Mouse (Mus musculus) ES-Bruce4 (cell line): Measurements from ENCODE around the gene Itga8. TPM values are rescaled to one million over a fixed set of nuclear protein-coding genes. Genes with fewer than 3 reads are reported as not detected.

Experiments
- H3K27ac ChIP-seq: 2 replicates; pipeline ENCODE4 v1.5.1; 2012; ENCODE audit warnings: low read length, inconsistent platforms; ENCODE audit not compliant: insufficient read depth
- H3K27me3 ChIP-seq: 2 replicates; pipeline ENCODE4 v1.6.1; 2012; ENCODE audit warnings: mild to moderate bottlenecking, low read length, inconsistent platforms; ENCODE audit not compliant: control insufficient read depth, poor library complexity, insufficient read depth, severe bottlenecking
- H3K36me3 ChIP-seq: 2 replicates; pipeline ENCODE4 v1.6.1; 2012; ENCODE audit warnings: inconsistent platforms, mild to moderate bottlenecking, low read length, moderate library complexity; ENCODE audit not compliant: control insufficient read depth, poor library complexity, insufficient read depth, severe bottlenecking
- H3K4me1 ChIP-seq: one replicate; pipeline ENCODE4 v1.8.1; 2011; ENCODE audit warnings: low read length; ENCODE audit not compliant: control insufficient read depth, insufficient read depth
- H3K4me3 ChIP-seq: 2 replicates; pipeline ENCODE4 v1.5.1; 2011; ENCODE audit warnings: low read depth, mild to moderate bottlenecking, low read length
- H3K9ac ChIP-seq: 2 replicates; pipeline ENCODE4 v1.6.1; 2012; ENCODE audit warnings: low read depth, mild to moderate bottlenecking, inconsistent platforms; ENCODE audit not compliant: poor library complexity, severe bottlenecking
- H3K9me3 ChIP-seq: replicated peaks from 2 replicates; pipeline ENCODE4 v1.6.1; 2012; ENCODE audit warnings: mild to moderate bottlenecking, low read length, inconsistent platforms; ENCODE audit not compliant: control insufficient read depth, poor library complexity, insufficient read depth, severe bottlenecking
- CTCF ChIP-seq: IDR thresholded peaks from one replicate; pipeline ENCODE4 v1.8.1; 2011; ENCODE audit warnings: low read depth, low read length
- EP300 ChIP-seq: IDR thresholded peaks from 2 replicates; pipeline ENCODE4 v1.6.1; 2011; ENCODE audit warnings: low read depth, low read length; ENCODE audit not compliant: insufficient read depth
- POLR2A ChIP-seq: IDR thresholded peaks from one replicate; pipeline ENCODE4 v1.8.1; 2011; ENCODE audit warnings: low read length; ENCODE audit not compliant: insufficient read depth
- polyA plus RNA-seq: library from polyadenylated mRNA; stranded (reverse); fragments of >200 nt; gene quantifications from 2 replicates; pipeline ENCODE4 v1.2.4, GENCODE M21; 2011; ENCODE audit warnings: low read depth; ENCODE audit not compliant: missing spikeins, insufficient read depth, insufficient read length

Itga8 gene
- polyA plus RNA-seq, 1 experiment = 1.3 TPM

- Histone ChIP-seq H3K27ac (no peak overlapping the region), H3K9me3 (no peaks in the 10 kb centered on the region), H3K4me3 (no peak overlapping the region), H3K9ac (no peak overlapping the region), H3K36me3 (no peaks in the 10 kb centered on the region), H3K4me1 (no peaks in the 10 kb centered on the region), H3K27me3 (no peaks in the 10 kb centered on the region)
- TF ChIP-seq CTCF = no peak
- TF ChIP-seq POLR2A = no peak
- TF ChIP-seq EP300 = no peak
Observed at GRCm38 (mm10) chr2:12292023-12292820, 9.5 kb downstream of the Itga8 start.

DNA sequence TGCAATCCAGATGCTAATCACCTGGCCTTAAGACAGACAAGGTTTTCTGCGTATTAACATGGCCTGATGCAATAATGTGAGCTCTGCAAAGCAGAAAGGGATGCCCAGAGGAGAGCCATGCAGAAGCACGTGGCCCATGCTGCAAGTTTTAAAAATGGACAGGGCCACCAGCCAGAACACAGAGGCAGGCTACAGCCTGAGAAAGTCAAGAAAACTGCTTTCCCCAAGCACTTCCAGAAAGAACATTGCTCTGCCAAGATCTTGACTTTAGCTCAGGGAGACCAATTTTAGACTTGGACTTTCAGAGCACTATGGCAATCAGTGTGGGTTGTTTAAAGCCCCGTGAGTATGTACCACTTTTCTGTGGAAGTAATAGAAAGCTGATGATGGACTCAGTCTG, 11.5 kb downstream of the Itga8 start:
- H3K9ac ChIP-seq = no peak overlapping the region
- H3K4me1 ChIP-seq = no peaks in the 10 kb centered on the region
- no peaks in the 10 kb centered on the region for H3K9me3 ChIP-seq
- no peaks in the 10 kb centered on the region for H3K36me3 ChIP-seq
- H3K27ac ChIP-seq = no peak overlapping the region
- H3K27me3 ChIP-seq = no peaks in the 10 kb centered on the region
- TF ChIP-seq EP300 (no peak), CTCF (no peak), POLR2A (no peak)
- H3K4me3 ChIP-seq = no peak overlapping the region

DNA sequence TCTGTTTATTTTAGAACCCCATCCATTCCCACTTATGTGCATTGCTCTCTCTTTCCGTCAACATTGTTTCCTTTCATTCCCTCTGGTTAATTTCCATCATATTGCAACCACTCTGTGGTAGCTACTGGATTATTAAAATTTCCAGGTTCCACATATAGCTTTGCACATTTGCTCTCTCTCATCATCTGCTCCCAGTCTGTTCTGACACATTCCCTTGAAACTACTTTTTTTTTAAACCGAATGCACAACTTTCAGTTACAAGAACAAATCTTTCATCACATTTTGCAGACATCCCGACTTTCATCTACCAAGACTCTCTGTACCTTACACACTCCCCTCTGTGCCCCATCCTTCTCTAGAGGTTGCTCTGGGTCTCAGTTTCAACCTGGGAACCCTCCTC, 13.9 kb downstream of the Itga8 start:
- TF ChIP-seq CTCF (no peak), EP300 (no peak), POLR2A (no peak)
- Histone ChIP-seq H3K4me1 (no peaks in the 10 kb centered on the region), H3K27ac (no peak overlapping the region), H3K36me3 (no peaks in the 10 kb centered on the region), H3K27me3 (no peaks in the 10 kb centered on the region), H3K9ac (no peak overlapping the region), H3K4me3 (no peak overlapping the region), H3K9me3 (no peaks in the 10 kb centered on the region)

- H3K4me3 ChIP-seq = no peak overlapping the region
- no peaks in the 10 kb centered on the region for H3K27me3 ChIP-seq
- H3K4me1 ChIP-seq = no peaks in the 10 kb centered on the region
- no peak overlapping the region for H3K27ac ChIP-seq
- H3K36me3 ChIP-seq = no peaks in the 10 kb centered on the region
- no peak for TF ChIP-seq EP300
- no peak for TF ChIP-seq POLR2A
- no peak for TF ChIP-seq CTCF
- H3K9me3 ChIP-seq = no peaks in the 10 kb centered on the region
- no peak overlapping the region for H3K9ac ChIP-seq
Observed at GRCm38 (mm10) chr2:12280664-12281063, 21.1 kb downstream of the Itga8 start.

DNA sequence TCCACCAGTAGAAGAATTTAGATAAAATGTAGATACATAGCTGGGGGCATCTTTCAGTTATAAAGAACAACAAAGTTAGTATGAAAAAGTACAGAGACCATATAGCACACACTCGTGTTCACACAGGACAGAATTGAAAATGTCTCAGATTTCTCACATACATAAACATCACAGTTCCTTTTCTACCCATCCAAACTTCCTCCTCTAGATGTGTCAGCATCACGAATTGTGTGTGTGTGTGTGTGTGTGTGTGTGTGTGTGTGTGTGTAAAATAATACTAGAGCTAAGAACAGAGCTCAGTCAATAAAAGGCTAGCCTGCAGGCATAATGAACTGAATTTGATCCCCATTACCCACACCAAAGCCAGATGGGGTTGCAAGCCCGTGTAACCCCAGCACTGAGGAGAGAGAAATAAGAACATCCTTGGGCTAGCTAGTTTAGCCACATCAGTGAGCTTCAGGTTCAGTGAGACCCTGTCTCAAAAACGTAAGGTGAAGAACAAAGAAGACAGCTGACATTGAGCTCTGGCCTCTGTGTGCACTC, 22.6 kb downstream of the Itga8 start:
- H3K4me1 ChIP-seq = no peaks in the 10 kb centered on the region
- no peak for TF ChIP-seq EP300

GRCm38 (mm10) chr2:12256635-12257317, 44.9 kb downstream of the Itga8 start:
- Histone ChIP-seq H3K27me3 (no peaks in the 10 kb centered on the region; the same call in 1 of the 2 replicates), H3K4me3 (no peak overlapping the region), H3K36me3 (no peaks in the 10 kb centered on the region), H3K27ac (no peak overlapping the region), H3K4me1 (no peaks in the 10 kb centered on the region), H3K9me3 (no peaks in the 10 kb centered on the region), H3K9ac (no peak overlapping the region)
- TF ChIP-seq POLR2A (no peak), CTCF (no peak), EP300 (no peak)

More for the DNA sequence above, 22.6 kb downstream of the Itga8 start:
- no peak overlapping the region for H3K9ac ChIP-seq
- H3K27me3 ChIP-seq = no peaks in the 10 kb centered on the region
- H3K36me3 ChIP-seq = no peaks in the 10 kb centered on the region
- H3K4me3 ChIP-seq = no peak overlapping the region
- no peaks in the 10 kb centered on the region for H3K9me3 ChIP-seq
- no peak overlapping the region for H3K27ac ChIP-seq
